Mouse (Mus musculus): ENCODE data around the gene Zfp800.

Gene Zfp800

DNA sequence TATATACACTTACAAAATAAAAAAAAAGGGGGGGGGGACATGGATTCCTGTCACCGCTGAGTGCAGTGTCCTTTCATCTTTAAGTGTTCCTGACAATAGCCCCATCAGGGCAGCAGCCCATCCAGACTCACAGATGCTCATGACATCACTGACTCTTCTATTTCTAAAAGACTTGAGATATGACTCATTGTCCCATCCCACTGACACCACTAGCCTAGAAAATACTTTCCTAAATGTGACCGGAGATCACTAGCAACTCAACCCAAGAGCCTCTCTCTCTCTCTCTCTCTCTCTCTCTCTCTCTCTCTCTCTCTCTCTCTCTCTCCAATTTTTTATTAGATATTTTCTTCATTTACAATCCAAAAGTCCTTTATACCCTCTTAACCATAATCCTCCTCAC, 205.9 kb downstream of the Zfp800 start:
- DNase-seq: no peak

Measured in right cerebral cortex, postnatal 25 days (tissue).